Mouse (Mus musculus) liver, postnatal 0 days (tissue): ENCODE data around the gene Lamb1. TPM values are rescaled to one million over a fixed set of nuclear protein-coding genes. Genes with fewer than 3 reads are reported as not detected.
A peak's percentile ranks its signal among the peaks of the same experiment; 100 is the strongest.

ENCODE experiments used
- ATAC-seq: fragments of 200-750 bp; cut with Nextera tagmentation; 2 replicates; pipeline ENCODE4 v1.8.0; 2017; ENCODE audit warnings: mild to moderate bottlenecking, moderate library complexity
- DNase-seq: peaks from one replicate; pipeline ENCODE4 v3.0.0-alpha.2; 2016
- H3K27ac ChIP-seq: fragments of 300-500 bp; sonication (generic); 2 replicates; pipeline ENCODE4 v1.5.1; 2014; ENCODE audit warnings: antibody characterized with exemption, moderate library complexity, mild to moderate bottlenecking, low read depth
- H3K27me3 ChIP-seq: fragments of 300-500 bp; sonication (generic); 2 replicates; pipeline ENCODE4 v1.6.1; 2014; ENCODE audit warnings: low read length, control low read depth, mixed read lengths; ENCODE audit not compliant: insufficient read depth
- H3K36me3 ChIP-seq: fragments of 300-500 bp; sonication (generic); replicated peaks from 2 replicates; pipeline ENCODE4 v1.6.1; 2014; ENCODE audit warnings: mild to moderate bottlenecking, control low read depth, low read length, moderate library complexity, mixed read lengths; ENCODE audit not compliant: insufficient read depth
- H3K4me1 ChIP-seq: fragments of 300-500 bp; sonication (generic); 2 replicates; pipeline ENCODE4 v1.6.1; 2014; ENCODE audit warnings: antibody characterized with exemption, mild to moderate bottlenecking, control low read depth; ENCODE audit not compliant: insufficient read depth
- H3K4me2 ChIP-seq: fragments of 300-500 bp; sonication (generic); 2 replicates; pipeline ENCODE4 v1.6.1; 2014; ENCODE audit warnings: low read depth, mild to moderate bottlenecking, low read length, moderate library complexity, mixed read lengths
- H3K4me3 ChIP-seq: fragments of 300-500 bp; sonication (generic); 2 replicates; pipeline ENCODE4 v1.5.1; 2014; ENCODE audit warnings: low read depth, low read length
- H3K9ac ChIP-seq: fragments of 300-500 bp; sonication (generic); replicated peaks from 2 replicates; pipeline ENCODE4 v1.6.1; 2014; ENCODE audit warnings: mild to moderate bottlenecking, moderate library complexity
- H3K9me3 ChIP-seq: fragments of 300-500 bp; sonication (generic); 2 replicates; pipeline ENCODE4 v1.6.1; 2016; ENCODE audit warnings: mild to moderate bottlenecking, control low read depth, low read length, mixed read lengths
- CTCF ChIP-seq: sonication (generic); IDR thresholded peaks from 2 replicates; pipeline ENCODE4 v1.5.1; 2016; ENCODE audit warnings: antibody characterized with exemption, low read depth
- EP300 ChIP-seq: IDR thresholded peaks from 2 replicates; pipeline ENCODE4 v1.6.1; 2016; ENCODE audit warnings: antibody characterized with exemption, low read depth, mild to moderate bottlenecking
- WGBS: fragments of 180-500 bp; shearing (Covaris S2); extraction: QIAGEN DNeasy Blood & Tissue Kit; methylation state at CpG from one replicate; pipeline ENCODE4 v1.1.7; 2014; ENCODE audit not compliant: insufficient replicate concordance; 5-methylcytosine and 5-hydroxymethylcytosine counted together
- polyA plus RNA-seq: library from polyadenylated mRNA; unstranded; fragments of >200 nt; fragmentation: Nextera tagmentation; extraction: Ambion mirVana; gene quantifications from 2 replicates; pipeline ENCODE4 v1.2.1, GENCODE M21; 2015

The Lamb1 gene
- polyA plus RNA-seq, 1 experiment from 2014 or later, result 3.1 TPM

DNA sequence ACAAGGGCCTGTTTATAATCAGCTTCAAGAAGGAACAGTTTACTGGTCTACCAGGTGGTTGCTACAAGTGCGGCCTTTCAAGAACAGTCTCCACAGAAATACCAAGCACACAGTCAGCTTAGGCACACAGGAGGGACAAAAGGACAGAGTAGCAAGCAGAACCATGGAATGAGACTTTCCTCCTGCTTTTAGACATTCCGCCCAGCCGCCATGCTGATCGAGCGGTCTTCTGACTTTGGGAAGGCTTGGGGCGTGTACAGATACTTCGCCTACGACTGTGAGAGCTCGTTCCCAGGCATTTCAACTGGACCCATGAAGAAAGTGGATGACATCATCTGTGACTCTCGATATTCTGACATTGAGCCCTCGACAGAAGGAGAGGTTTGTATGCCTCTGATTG, 13.2 kb downstream of the Lamb1 start:
- Histone ChIP-seq H3K9me3 (no peaks in the 10 kb centered on the region), H3K27me3 (no peaks in the 10 kb centered on the region), H3K36me3 (no peaks in the 10 kb centered on the region), H3K4me1 (peaks cover 1% of the 10 kb centered on the region; the same call in 1 of the 2 replicates), H3K27ac (no peak overlapping the region), H3K4me3 (no peak overlapping the region), H3K9ac (no peak overlapping the region), H3K4me2 (no peak overlapping the region)
- 80% methylated on average over 11 of the region's 11 CpGs for WGBS
- TF ChIP-seq CTCF (no peak), EP300 (no peak)
- ATAC-seq (no peak), DNase-seq (no peak)

DNA sequence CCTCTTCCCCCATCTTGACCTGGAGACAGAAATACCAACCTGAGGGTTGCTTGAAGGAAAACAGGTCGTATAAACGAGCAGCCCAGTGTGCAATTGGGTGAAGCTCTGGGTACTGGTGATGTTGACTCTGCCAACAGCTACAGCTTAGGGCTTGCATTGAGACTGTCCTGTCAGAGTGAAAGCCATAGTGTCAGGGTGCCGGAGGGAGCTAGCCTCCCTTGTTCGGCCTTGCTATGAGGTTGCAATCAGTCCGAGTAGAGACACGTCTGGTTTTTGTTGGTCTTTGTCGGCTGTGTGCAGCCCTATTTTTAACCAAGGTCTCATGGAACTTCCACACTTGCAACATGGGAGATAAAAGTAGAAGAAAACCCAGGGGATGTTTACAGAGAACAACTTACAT, 15.3 kb downstream of the Lamb1 start:
- Histone ChIP-seq H3K9me3 (no peaks in the 10 kb centered on the region), H3K27me3 (no peaks in the 10 kb centered on the region), H3K27ac (no peak overlapping the region), H3K9ac (no peak overlapping the region), H3K36me3 (no peaks in the 10 kb centered on the region), H3K4me2 (no peak overlapping the region), H3K4me3 (no peak overlapping the region), H3K4me1 (peaks cover 3% of the 10 kb centered on the region; the same call in 1 of the 2 replicates)
- DNase-seq (peak; percentile 7), ATAC-seq (no peak)
- WGBS, result 75% methylated on average over 7 of the region's 7 CpGs
- no peak for TF ChIP-seq EP300
- no peak for TF ChIP-seq CTCF

DNA sequence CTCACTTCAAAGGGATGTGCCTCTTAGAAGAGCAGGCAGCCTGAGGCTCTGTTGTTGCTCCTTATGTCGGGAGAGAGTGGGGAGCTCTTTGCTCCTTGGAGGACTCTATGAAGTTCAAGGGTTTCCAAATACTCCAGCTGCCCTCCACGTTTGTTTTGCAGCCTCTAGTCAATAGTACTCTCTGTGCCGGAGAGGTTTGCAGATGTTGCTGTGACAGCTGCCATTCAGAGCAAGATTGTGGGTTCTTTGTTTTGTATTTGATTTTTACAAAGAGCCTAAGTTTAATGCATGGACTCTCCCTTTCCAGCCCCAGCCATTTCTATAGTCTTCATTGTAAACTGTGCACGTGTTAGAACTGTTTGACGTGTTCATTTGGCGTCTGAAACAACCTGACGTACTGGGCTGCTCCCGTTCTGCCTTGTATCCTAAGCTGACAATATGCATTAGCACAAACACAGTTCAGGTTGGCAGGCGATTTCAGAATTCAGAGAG, 16.1 kb downstream of the Lamb1 start:
- Histone ChIP-seq H3K4me2 (no peak overlapping the region), H3K4me1 (peaks cover 3% of the 10 kb centered on the region; the same call in 1 of the 2 replicates), H3K36me3 (no peaks in the 10 kb centered on the region), H3K27me3 (no peaks in the 10 kb centered on the region), H3K4me3 (no peak overlapping the region), H3K9ac (no peak overlapping the region), H3K9me3 (no peaks in the 10 kb centered on the region), H3K27ac (no peak overlapping the region)
- WGBS, result 69% methylated on average over 9 of the region's 9 CpGs
- DNase-seq, result no peak
- ATAC-seq, result no peak
- no peak for TF ChIP-seq EP300
- no peak for TF ChIP-seq CTCF

DNA sequence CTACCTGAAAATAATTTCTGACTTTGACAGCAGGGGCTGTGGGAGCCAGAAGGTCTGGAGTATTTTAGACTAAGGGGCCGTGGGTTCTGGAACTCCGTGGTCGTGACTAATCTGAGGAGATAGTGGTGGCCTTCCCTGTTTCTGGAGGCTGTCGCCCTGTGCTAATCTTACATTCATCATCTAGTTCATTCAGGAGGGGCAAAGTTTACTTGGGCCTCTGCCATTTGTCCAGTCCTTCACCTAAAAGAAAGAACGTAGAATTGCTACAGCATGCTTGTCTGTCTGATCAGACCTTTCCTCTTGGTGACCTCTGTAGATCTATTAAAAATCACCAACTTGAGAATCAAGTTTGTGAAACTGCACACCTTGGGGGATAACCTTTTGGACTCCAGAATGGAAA, 17.2 kb downstream of the Lamb1 start:
- TF ChIP-seq EP300 (no peak), CTCF (no peak)
- Histone ChIP-seq H3K9ac (no peak overlapping the region), H3K36me3 (no peaks in the 10 kb centered on the region), H3K4me3 (no peak overlapping the region), H3K9me3 (no peaks in the 10 kb centered on the region), H3K27ac (no peak overlapping the region), H3K4me1 (peaks cover 3% of the 10 kb centered on the region; the same call in 1 of the 2 replicates), H3K27me3 (no peaks in the 10 kb centered on the region), H3K4me2 (no peak overlapping the region)
- no peak for DNase-seq
- 58% methylated on average over 5 of the region's 5 CpGs for WGBS
- no peak for ATAC-seq

DNA sequence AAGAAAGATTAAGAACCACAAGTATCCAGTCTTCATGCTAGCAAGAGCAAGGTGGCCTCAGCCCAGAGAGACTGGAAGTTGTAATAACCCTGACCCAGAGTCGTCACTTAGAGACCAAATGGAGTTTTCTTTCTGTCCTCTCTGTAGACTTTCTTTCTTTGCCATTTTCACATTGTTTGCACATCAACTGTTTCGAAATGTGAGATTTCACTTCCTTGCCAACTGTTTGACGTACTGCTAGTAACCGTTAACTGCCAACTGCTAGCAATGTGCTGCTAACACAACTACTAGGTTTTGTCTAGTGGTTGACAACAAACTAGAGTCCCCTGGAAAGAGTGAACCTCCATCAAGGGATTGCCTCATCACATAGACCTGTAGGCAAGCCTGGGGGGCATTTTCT, 18.1 kb downstream of the Lamb1 start:
- Histone ChIP-seq H3K9me3 (no peaks in the 10 kb centered on the region), H3K4me3 (no peak overlapping the region), H3K27ac (peak overlapping the region; percentile 37), H3K4me1 (peaks cover 3% of the 10 kb centered on the region; the same call in 1 of the 2 replicates), H3K9ac (no peak overlapping the region), H3K36me3 (no peaks in the 10 kb centered on the region), H3K4me2 (0 out of 2 replicates have a peak overlapping the region, but pooled peaks have one; percentile 22), H3K27me3 (no peaks in the 10 kb centered on the region)
- DNase-seq (no peak), ATAC-seq (peak; percentile 75)
- no peak for TF ChIP-seq CTCF
- TF ChIP-seq EP300, result no peak
- 53% methylated on average over 4 of the region's 4 CpGs for WGBS

DNA sequence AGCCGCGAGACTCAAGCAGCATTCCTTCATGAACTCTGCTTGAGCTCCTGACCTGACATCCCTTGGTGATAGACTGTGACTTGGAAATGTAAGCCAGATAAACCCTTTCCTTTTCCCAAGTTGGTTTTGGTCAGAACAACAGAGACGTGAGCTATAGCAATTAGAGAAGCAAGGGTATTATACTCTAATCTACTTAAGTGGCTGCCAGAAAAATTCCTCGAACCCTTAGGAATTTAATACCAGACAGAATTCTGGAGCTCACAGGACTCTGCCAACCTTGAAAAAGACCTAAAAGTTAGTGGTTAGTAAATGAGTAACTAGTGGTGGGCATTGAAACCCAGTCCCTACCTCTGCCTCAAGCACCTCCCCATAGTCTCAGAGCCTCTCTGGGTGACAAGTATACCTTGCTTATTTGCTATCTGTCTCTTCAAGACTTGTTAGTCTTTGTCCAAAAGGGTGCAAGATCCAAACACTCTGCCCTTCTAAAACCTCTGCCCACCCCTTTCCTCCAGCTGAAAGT, 18.6 kb downstream of the Lamb1 start:
- Histone ChIP-seq H3K9ac (no peak overlapping the region), H3K4me3 (no peak overlapping the region), H3K4me1 (peaks cover 3% of the 10 kb centered on the region; the same call in 1 of the 2 replicates), H3K36me3 (no peaks in the 10 kb centered on the region), H3K27ac (no peak overlapping the region; the same call in 1 of the 2 replicates), H3K9me3 (no peaks in the 10 kb centered on the region), H3K4me2 (0 out of 2 replicates have a peak overlapping the region, but pooled peaks have one; percentile 22), H3K27me3 (no peaks in the 10 kb centered on the region)
- TF ChIP-seq CTCF, result no peak
- TF ChIP-seq EP300, result no peak
- 73% methylated on average over 4 of the region's 4 CpGs for WGBS
- no peak for DNase-seq
- no peak for ATAC-seq

DNA sequence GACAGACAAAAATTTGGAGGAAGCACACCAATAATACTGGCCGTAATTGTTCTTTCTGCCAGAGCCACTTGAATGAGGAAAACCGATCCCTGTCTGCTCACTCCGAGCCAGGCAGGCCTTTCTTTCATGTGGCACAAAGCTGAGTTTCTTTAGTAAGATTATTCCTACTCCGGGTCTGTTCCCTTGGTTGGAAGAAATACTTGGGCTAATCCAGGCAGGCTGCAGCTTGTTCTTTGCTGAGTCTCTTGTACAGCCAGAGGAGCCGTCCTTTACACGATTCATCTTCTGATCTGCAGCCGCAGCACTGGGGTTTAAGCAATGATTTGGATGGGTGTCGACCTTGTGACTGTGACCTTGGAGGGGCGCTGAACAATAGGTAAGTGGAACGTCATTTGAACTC, 24.0 kb downstream of the Lamb1 start:
- no peak overlapping the region for H3K9ac ChIP-seq
- H3K27me3 ChIP-seq, result no peaks in the 10 kb centered on the region
- no peak for TF ChIP-seq CTCF
- TF ChIP-seq EP300, result no peak
- H3K4me3 ChIP-seq, result no peak overlapping the region
- H3K36me3 ChIP-seq, result no peaks in the 10 kb centered on the region
- ATAC-seq (no peak), DNase-seq (no peak)
- H3K4me1 ChIP-seq, result peaks cover 4% of the 10 kb centered on the region; the same call in 1 of the 2 replicates
- no peak overlapping the region for H3K27ac ChIP-seq
- H3K9me3 ChIP-seq, result no peaks in the 10 kb centered on the region
- WGBS, result 84% methylated on average over 10 of the region's 10 CpGs
- no peak overlapping the region for H3K4me2 ChIP-seq
